Mouse (Mus musculus) erythroblast, embryonic 14.5 days (primary cell): ENCODE data around the gene Ankrd60.

Experiments
- GATA1 ChIP-seq: IDR thresholded peaks from 2 replicates; pipeline ENCODE4 v1.6.1; 2012; ENCODE audit warnings: low read length, inconsistent platforms, mixed read lengths
- TAL1 ChIP-seq: IDR thresholded peaks from 3 replicates; pipeline ENCODE4 v1.6.1; 2012; ENCODE audit warnings: low read length, inconsistent platforms, mixed read lengths

GRCm38 (mm10) chr2:173532711-173533462, 45.3 kb downstream of the Ankrd60 start:
- no peak for TF ChIP-seq GATA1
- TF ChIP-seq TAL1 = no peak
